Mouse (Mus musculus) E14TG2a.4 (cell line): ENCODE results near the gene Olfr1291-ps1.

Source experiments
- CTCF ChIP-seq: conservative IDR thresholded peaks from 2 replicates; pipeline ENCODE4 v1.5.1; 2014; ENCODE audit warnings: low read length
- NANOG ChIP-seq: IDR thresholded peaks from 2 replicates; pipeline ENCODE4 v1.6.1; 2014; ENCODE audit warnings: borderline replicate concordance, low read length, mixed read lengths

DNA sequence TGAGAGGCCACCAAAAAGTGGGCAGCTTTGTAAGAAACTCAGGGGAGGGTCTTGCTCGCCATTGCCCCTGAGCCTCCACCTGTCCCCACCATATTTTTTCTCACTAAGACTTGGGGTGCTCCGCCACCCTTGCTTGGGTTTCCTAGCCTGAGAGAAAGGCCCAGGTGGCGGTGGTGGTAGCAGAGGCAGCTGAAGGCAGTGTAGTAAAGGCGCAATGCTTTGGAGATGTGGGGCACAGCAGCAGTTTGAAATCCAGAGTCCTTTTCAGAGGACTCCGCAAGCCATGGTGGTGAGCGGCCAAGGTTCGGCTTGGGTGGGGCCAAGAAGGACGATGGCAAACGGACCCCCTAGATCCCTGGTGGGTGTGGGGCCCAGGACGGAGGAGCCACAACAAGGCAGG lies 20.5 kb downstream of the Olfr1291-ps1 start:
- TF ChIP-seq CTCF (no peak), NANOG (no peak)
